Mouse (Mus musculus) cerebellum, adult 2 months (tissue): ENCODE results near the gene Bri3bp. TPM values are rescaled to one million over a fixed set of nuclear protein-coding genes. Genes with fewer than 3 reads are reported as not detected.

Experiments used
- DNase-seq, 2 experiments: peaks; one replicate each; pipeline ENCODE4 v3.0.0; 2021
- H3K27ac ChIP-seq: fragments of 200-500 bp; 2 replicates; pipeline ENCODE4 v1.5.1; 2012; ENCODE audit warnings: low read length, control low read depth, inconsistent platforms; ENCODE audit not compliant: insufficient read depth
- H3K27me3 ChIP-seq: fragments of 200-500 bp; 2 replicates; pipeline ENCODE4 v1.6.1; 2012; ENCODE audit warnings: inconsistent platforms, mild to moderate bottlenecking, low read length, moderate library complexity; ENCODE audit not compliant: control insufficient read depth, insufficient read depth
- H3K4me1 ChIP-seq: fragments of 200-500 bp; 2 replicates; pipeline ENCODE4 v1.6.1; 2011; ENCODE audit warnings: low read length; ENCODE audit not compliant: control insufficient read depth, insufficient read depth
- H3K4me3 ChIP-seq: fragments of 200-500 bp; replicated peaks from 2 replicates; pipeline ENCODE3; 2011; ENCODE audit warnings: mild to moderate bottlenecking, low read depth, low read length, control low read depth; ENCODE audit not compliant: insufficient read depth
- CTCF ChIP-seq: fragments of 200-500 bp; IDR thresholded peaks from 2 replicates; pipeline ENCODE4 v1.5.1; 2011; ENCODE audit warnings: low read depth, mild to moderate bottlenecking, control low read depth, low read length, moderate library complexity, borderline replicate concordance; ENCODE audit not compliant: insufficient read depth
- POLR2A ChIP-seq: fragments of 200-500 bp; IDR thresholded peaks from 2 replicates; pipeline ENCODE4 v1.6.1; 2011; ENCODE audit warnings: low read length, control low read depth, borderline replicate concordance; ENCODE audit not compliant: insufficient read depth
- WGBS: fragments of 180-500 bp; shearing (Covaris S2); methylation state at CpG from one replicate; pipeline ENCODE4 v1.1.7; 2018; 5-methylcytosine and 5-hydroxymethylcytosine counted together
- polyA plus RNA-seq: library from polyadenylated mRNA; depleted of rRNA; stranded (reverse); fragments of >200 nt; gene quantifications from 2 replicates; pipeline ENCODE4 v1.2.3, GENCODE M21; 2012

Bri3bp gene
- polyA plus RNA-seq, 1 experiment: 39.1 TPM

DNA sequence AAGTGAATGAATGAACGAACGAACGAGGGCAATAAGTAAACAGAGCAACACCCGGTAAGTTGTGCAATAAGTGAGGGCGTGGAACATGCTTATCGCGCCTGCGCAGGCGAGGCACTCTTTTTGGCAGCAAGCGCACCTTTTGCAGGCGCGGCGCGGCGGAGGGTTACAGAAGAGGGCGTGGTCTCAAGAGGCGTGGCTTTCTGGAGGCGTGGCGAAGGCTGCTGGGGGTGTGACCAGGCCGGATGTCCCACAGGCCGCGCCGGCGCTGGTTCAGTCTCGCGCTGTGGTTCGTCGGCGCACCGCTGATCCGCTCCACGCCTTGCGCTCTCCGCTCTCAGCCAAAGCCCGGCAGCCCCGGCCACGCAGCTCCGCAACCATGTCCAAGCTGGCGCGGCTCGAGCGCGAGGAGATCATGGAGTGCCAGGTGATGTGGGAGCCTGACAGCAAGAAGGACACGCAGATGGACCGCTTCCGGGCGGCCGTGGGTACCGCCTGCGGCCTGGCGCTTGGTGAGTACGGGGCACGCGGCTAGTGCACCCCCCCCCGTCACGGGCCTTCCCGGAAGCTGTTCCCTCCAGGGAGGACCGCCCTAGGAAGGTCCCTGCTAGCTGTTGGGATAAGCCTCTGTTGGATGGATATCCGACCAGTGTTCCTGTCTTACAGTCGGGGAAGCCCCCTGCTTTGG is 34.4 kb downstream of the Bri3bp start, which contains the start of gene Aacs:
Aacs (plus strand) TSS at position 214 of the 685 bp plus-strand sequence.
- TF ChIP-seq POLR2A (peak; percentile 95), CTCF (no peak)
- Histone ChIP-seq H3K4me1 (peaks cover 17% of the 10 kb centered on the region), H3K27me3 (no peaks in the 10 kb centered on the region), H3K4me3 (peak within 1 kb of the TSS; percentile 82), H3K27ac (peak within 1 kb of the TSS; percentile 64)
- WGBS: under 1% methylated on average over 59 of the region's 60 CpGs
- DNase-seq: peak; percentile 97 to 99

DNA sequence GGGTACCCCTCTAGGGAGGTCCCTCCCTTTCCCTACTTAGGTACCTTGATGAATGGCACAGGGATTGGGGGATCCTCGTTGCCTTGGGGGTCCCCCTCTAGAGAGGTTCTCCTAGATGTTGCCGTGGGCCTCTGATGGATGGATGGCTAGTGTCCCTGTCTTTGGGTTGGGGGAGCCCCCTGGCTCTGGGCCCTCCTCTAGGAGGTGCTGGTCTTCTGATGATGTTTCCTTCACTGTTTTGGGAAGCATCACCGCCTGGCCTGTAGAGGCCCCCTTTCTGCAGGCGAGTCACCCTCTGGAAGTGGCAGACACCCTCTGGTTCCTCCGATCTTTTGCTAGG is 34.9 kb downstream of the Bri3bp start:
- Histone ChIP-seq H3K27ac (peak overlapping the region; percentile 64), H3K4me3 (peak overlapping the region; percentile 82), H3K4me1 (peaks cover 17% of the 10 kb centered on the region), H3K27me3 (no peaks in the 10 kb centered on the region)
- WGBS: 4% methylated on average over 5 of the region's 5 CpGs
- no peak for TF ChIP-seq POLR2A
- no peak for TF ChIP-seq CTCF
- DNase-seq: peak; percentile 53 to 58

DNA sequence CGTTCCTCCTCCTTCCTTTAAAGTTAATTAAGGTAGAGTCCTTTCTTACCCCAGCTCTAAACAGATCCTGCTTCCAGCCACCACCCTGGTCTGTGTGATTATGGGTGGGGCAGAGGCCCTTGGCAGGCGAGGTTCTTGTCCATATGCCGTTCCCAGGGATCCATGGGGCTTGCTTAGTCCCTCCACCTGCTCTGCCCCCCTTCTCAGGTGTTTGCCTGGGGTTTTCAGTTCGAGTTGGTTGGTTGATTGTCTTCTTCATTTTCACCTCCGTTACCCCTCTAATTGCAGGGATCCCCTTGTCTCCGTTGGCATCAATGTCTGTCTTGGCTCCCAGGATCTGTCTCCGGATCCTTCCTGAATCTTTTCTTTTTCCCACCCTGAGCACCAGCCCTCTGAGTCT is 35.4 kb downstream of the Bri3bp start:
- Histone ChIP-seq H3K27ac (peak overlapping the region; percentile 64), H3K4me1 (peaks cover 17% of the 10 kb centered on the region), H3K27me3 (no peaks in the 10 kb centered on the region), H3K4me3 (peak overlapping the region; percentile 82)
- DNase-seq: peak; percentile 63 to 75
- TF ChIP-seq POLR2A (no peak; the same call in 1 of the 2 replicates), CTCF (no peak)
- 7% methylated on average over 7 of the region's 7 CpGs for WGBS

DNA sequence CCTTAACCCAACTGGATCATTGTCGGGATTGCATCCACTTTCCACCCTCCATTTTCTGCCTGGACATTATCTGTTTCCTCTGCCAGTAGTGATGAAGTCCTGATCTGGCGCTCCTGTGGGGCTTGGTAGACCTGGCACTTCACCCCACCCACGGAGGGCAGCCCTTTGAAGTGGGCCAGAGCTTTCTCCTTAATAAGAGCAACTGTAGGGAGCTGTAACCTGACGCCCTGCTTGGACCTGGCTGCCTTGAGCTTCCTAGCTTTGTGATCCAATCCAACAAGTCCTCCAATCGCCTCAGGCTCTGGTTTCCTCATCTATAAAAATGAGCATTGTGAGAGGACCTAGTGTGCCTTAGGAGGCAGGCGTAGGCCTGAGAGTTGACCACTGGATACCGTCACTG is 36.2 kb downstream of the Bri3bp start:
- H3K27me3 ChIP-seq: no peaks in the 10 kb centered on the region
- peaks cover 17% of the 10 kb centered on the region for H3K4me1 ChIP-seq
- DNase-seq: no peak
- no peak for TF ChIP-seq CTCF
- no peak for TF ChIP-seq POLR2A
- H3K4me3 ChIP-seq: peak overlapping the region; percentile 82
- peak overlapping the region; percentile 64 for H3K27ac ChIP-seq
- WGBS: 46% methylated on average over 7 of the region's 7 CpGs

DNA sequence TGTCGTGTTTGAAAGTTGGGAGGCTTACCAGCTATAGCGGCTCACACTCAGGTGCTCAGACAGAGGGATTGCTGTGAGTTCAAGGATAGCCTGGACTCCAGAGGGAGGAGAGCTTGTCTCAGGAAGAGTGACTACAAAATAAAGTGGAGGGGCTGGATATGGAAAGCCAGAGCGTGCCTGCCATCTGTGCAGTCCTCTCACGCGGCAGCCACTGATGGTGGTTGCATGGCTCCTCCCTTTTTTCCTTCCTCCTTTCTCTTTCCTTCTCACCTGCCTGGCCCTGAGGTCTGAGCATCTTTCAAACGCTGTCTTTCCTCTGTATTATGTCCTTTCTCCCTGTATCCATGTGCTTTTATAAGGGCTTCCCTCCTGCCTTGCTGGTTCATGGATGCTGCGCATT is 36.7 kb downstream of the Bri3bp start:
- Histone ChIP-seq H3K4me3 (peak overlapping the region; percentile 82), H3K4me1 (peaks cover 17% of the 10 kb centered on the region), H3K27ac (peak overlapping the region; percentile 15; the same call in 1 of the 2 replicates), H3K27me3 (no peaks in the 10 kb centered on the region)
- TF ChIP-seq CTCF: no peak
- no peak for TF ChIP-seq POLR2A
- no peak for DNase-seq
- 49% methylated on average over 7 of the region's 7 CpGs for WGBS

DNA sequence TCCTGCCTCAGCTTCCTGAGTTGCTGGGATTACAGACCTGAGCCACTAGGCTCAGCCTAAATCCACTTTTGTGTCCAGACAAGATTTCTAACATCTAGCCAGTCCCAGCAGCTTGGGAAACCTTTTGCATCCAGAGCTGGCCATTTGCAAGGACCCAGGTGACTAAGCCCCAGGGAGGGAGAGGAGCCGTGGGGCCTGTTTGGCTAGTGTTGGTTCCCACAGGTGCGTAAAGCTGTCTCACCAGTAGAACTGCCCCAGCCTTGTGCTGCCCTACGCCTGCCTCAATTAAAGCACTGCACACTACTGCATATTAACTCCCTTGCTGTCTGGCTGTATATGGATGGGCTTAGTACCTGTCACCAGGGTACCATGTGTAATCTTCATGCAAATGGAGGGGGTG is 38.0 kb downstream of the Bri3bp start:
- Histone ChIP-seq H3K4me1 (peaks cover 17% of the 10 kb centered on the region), H3K27me3 (no peaks in the 10 kb centered on the region), H3K4me3 (no peak overlapping the region), H3K27ac (no peak overlapping the region)
- no peak for DNase-seq
- no peak for TF ChIP-seq POLR2A
- TF ChIP-seq CTCF: no peak
- 59% methylated on average over 3 of the region's 3 CpGs for WGBS

DNA sequence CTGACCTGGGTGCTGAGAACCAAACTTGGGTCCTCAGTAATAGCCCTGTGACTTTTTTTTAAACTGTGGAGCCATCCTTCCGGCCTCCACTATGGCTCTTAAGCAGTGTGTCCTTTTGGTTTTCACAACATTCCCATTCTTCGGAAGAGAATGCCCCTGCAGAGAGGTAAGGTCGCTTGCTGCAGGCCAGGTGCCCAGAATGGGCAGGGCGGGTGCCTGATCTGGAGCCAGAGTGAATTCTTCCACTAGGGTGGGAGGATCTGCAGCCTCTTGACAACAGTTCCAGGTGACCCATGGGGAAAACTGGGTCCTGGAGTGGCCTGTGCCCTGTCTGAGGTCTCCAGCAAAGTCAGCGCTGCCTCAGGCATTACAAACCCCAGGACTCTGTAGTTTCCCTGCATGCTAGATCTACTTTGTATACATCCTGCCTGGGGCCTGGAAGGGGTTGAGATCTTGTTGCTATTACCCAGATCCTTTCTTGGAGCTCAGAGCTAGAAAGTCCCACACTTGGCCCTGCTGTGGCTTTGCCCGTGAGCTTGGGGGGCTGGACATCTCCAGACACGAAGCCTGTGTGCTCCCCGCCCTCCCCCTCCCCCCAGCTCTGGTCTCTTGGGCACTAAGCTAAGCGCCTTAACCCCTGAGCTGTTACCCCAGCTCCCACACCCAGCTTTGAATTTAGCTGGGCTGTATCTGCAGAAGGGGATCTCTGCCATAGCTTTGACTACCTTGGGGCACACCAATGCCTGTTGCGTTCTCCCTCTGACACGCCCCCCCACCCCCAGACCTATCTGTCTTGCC is 39.3 kb downstream of the Bri3bp start:
- H3K27ac ChIP-seq: no peak overlapping the region
- H3K4me3 ChIP-seq: no peak overlapping the region
- TF ChIP-seq CTCF: no peak
- TF ChIP-seq POLR2A: no peak
- H3K4me1 ChIP-seq: peaks cover 21% of the 10 kb centered on the region
- WGBS: 66% methylated on average over 11 of the region's 11 CpGs
- no peak for DNase-seq
- no peaks in the 10 kb centered on the region for H3K27me3 ChIP-seq
